Mouse (Mus musculus) heart, adult 2 months (tissue): ENCODE results near the gene Ankrd7. TPM values are rescaled to one million over a fixed set of nuclear protein-coding genes. Genes with fewer than 3 reads are reported as not detected.
A peak's percentile ranks its signal among the peaks of the same experiment; 100 is the strongest.
"Not testable (repeated sequence)": the region's sequence is repeated elsewhere in the genome, so short reads cannot be mapped to it uniquely, and the experiment has no call there.

ENCODE experiments used
- DNase-seq, 2 experiments: peaks; one replicate each; pipeline ENCODE4 v3.0.0; 2021
- H3K27ac ChIP-seq: fragments of 200-600 bp; 2 replicates; pipeline ENCODE4 v1.8.1; 2022
- H3K27me3 ChIP-seq: fragments of 200-500 bp; 2 replicates; pipeline ENCODE4 v1.6.1; 2012; ENCODE audit warnings: mild to moderate bottlenecking, low read length, inconsistent platforms, mixed read lengths; ENCODE audit not compliant: control insufficient read depth, insufficient read depth
- H3K36me3 ChIP-seq: fragments of 200-500 bp; 2 replicates; pipeline ENCODE4 v1.6.1; 2012; ENCODE audit warnings: low read length, inconsistent platforms; ENCODE audit not compliant: control insufficient read depth, insufficient read depth
- H3K4me1 ChIP-seq: fragments of 200-500 bp; 2 replicates; pipeline ENCODE4 v1.6.1; 2011; ENCODE audit warnings: low read length; ENCODE audit not compliant: control insufficient read depth, insufficient read depth
- H3K4me3 ChIP-seq: fragments of 200-600 bp; 2 replicates; pipeline ENCODE4 v1.8.1; 2022
- H3K79me2 ChIP-seq: fragments of 200-500 bp; replicated peaks from 2 replicates; pipeline ENCODE4 v1.6.1; 2012; ENCODE audit warnings: mild to moderate bottlenecking, inconsistent platforms, low read length, moderate library complexity, mixed read lengths; ENCODE audit not compliant: control insufficient read depth, insufficient read depth
- H3K9ac ChIP-seq: fragments of 200-500 bp; 2 replicates; pipeline ENCODE4 v1.6.1; 2012; ENCODE audit warnings: low read depth, mild to moderate bottlenecking, control low read depth, inconsistent platforms, low read length, mixed read lengths
- CTCF ChIP-seq: fragments of 200-600 bp; IDR thresholded peaks from 2 replicates; pipeline ENCODE4 v1.8.1; 2022; ENCODE audit warnings: antibody characterized with exemption, mild to moderate bottlenecking, moderate library complexity
- EP300 ChIP-seq: fragments of 200-500 bp; IDR thresholded peaks from 2 replicates; pipeline ENCODE4 v1.6.1; 2011; ENCODE audit warnings: low read depth, low read length, control low read depth; ENCODE audit not compliant: insufficient read depth
- POLR2A ChIP-seq: fragments of 200-500 bp; IDR thresholded peaks from 2 replicates; pipeline ENCODE4 v1.6.1; 2011; ENCODE audit warnings: mild to moderate bottlenecking, low read depth, low read length, control low read depth; ENCODE audit not compliant: insufficient read depth
- WGBS: fragments of 180-500 bp; shearing (Covaris S2); methylation state at CpG from one replicate; pipeline ENCODE4 v1.1.7; 2018; 5-methylcytosine and 5-hydroxymethylcytosine counted together
- intact Hi-C: fragments of 180-260 bp; cut with DNase I; formaldehyde crosslinking; loops from one replicate; pipeline ENCODE4 v1.15.1; 2025
- long read RNA-seq: library from polyadenylated mRNA; stranded (forward); transcript quantifications from one replicate; pipeline ENCODE4 v2.0.0, GENCODE M21; 2021
- polyA plus RNA-seq: library from polyadenylated mRNA; depleted of rRNA; stranded (reverse); fragments of >200 nt; gene quantifications from 2 replicates; pipeline ENCODE4 v1.2.3, GENCODE M21; 2012; rRNA removed
- total RNA-seq, 2 experiments: library from RNA; stranded (reverse); gene quantifications; 2 replicates each; pipeline ENCODE4 v1.2.3; 2021

Gene Ankrd7
- not detected for total RNA-seq
- not detected in 2 replicates for polyA plus RNA-seq
- long read RNA-seq: 0 reads

DNA sequence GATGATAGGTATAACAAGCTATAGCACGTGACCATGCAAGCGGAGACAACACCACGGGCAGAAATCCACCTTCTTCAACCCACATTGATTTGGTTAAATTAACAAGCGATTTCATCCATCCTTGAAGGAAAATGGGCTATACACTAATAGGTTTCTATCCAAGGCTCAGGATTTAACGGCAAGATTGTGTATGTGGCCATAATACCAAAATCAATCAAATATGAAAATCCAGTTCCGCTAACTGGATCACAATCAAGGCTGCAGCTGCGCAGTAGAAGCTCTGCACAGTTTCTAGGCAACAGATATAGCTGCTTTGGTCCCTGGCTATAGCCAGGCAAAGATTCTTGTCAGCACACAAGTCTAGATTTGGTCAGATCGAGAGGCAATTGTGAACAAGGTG, at the start of gene Ankrd7:
Gene Ankrd7 (plus strand): TSS at position 301 of the 400 bp plus-strand sequence.
- intact Hi-C loops: no loop called here
- Histone ChIP-seq H3K4me3 (no peak within 1 kb of the TSS), H3K36me3 (no peaks in the 10 kb centered on the region), H3K27ac (no peak within 1 kb of the TSS), H3K4me1 (no peaks in the 10 kb centered on the region), H3K79me2 (no peaks in the 10 kb centered on the region), H3K9ac (no peak within 1 kb of the TSS), H3K27me3 (no peaks in the 10 kb centered on the region)
- TF ChIP-seq POLR2A: no peak
- DNase-seq: no peak
- WGBS: 94% methylated on average over 8 of the region's 8 CpGs

GRCm38 (mm10) chr6:18819343-18819742, 46.8 kb upstream of the Ankrd7 start:
- intact Hi-C loops: loop anchor here (1.0 kb wide), 1 partner anchor 418 kb away; no protein-coding TSS in a partner anchor
- Histone ChIP-seq H3K9ac (no peak overlapping the region), H3K4me1 (no peaks in the 10 kb centered on the region), H3K36me3 (no peaks in the 10 kb centered on the region), H3K4me3 (no peak overlapping the region), H3K79me2 (no peaks in the 10 kb centered on the region), H3K27me3 (no peaks in the 10 kb centered on the region), H3K27ac (no peak overlapping the region)
- TF ChIP-seq CTCF (peak; percentile 82), POLR2A (no peak), EP300 (no peak)
- 9% methylated on average over 4 of the region's 4 CpGs for whole genome bisulfite sequencing
- peak; percentile 10 to 26 for DNase-seq

GRCm38 (mm10) chr6:18820246-18820645, 45.9 kb upstream of the Ankrd7 start:
- intact Hi-C loops: no loop called here
- H3K9ac ChIP-seq: no peak overlapping the region
- 56% methylated on average over 4 of the region's 4 CpGs for WGBS
- H3K27ac ChIP-seq: no peak overlapping the region
- DNase-seq: no peak
- no peaks in the 10 kb centered on the region for H3K36me3 ChIP-seq
- H3K4me1 ChIP-seq: no peaks in the 10 kb centered on the region
- H3K4me3 ChIP-seq: no peak overlapping the region
- H3K79me2 ChIP-seq: no peaks in the 10 kb centered on the region
- H3K27me3 ChIP-seq: no peaks in the 10 kb centered on the region
- TF ChIP-seq EP300 (no peak), CTCF (no peak), POLR2A (no peak)

DNA sequence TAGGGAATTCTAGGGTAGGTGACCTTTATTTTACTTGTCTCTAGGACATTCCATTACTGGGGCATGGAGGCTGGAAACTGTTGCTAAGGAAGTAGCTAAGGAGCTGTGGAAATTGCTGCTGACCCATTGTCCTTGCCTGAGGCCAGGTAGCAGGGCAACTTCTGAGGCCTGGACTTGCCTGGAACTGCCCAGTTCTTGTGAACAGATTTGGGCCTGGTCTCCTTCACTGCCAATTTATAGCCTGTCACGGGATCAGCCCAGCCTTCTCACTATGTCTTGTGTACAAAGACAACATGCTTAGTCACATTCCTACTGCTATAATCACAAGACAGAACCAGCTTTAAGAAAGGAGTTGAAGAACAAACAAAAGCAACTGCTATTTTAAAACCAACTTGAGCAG, 43.3 kb upstream of the Ankrd7 start:
- Histone ChIP-seq H3K79me2 (no peaks in the 10 kb centered on the region), H3K4me3 (no peak overlapping the region), H3K27ac (no peak overlapping the region), H3K36me3 (no peaks in the 10 kb centered on the region), H3K9ac (no peak overlapping the region), H3K27me3 (no peaks in the 10 kb centered on the region), H3K4me1 (no peaks in the 10 kb centered on the region)
- intact Hi-C loops: no loop called here
- DNase-seq: no peak
- TF ChIP-seq EP300: no peak
- TF ChIP-seq CTCF: no peak
- TF ChIP-seq POLR2A: no peak
- WGBS: 41% methylated on average over 1 of the region's 1 CpGs

GRCm38 (mm10) chr6:18832958-18833357, 33.2 kb upstream of the Ankrd7 start:
- intact Hi-C loops: no loop called here

GRCm38 (mm10) chr6:18844529-18844928, 21.6 kb upstream of the Ankrd7 start:
- intact Hi-C loops, H3K9ac ChIP-seq, DNase-seq, H3K4me3 ChIP-seq, H3K79me2 ChIP-seq, H3K4me1 ChIP-seq, H3K27me3 ChIP-seq, H3K36me3 ChIP-seq, H3K27ac ChIP-seq: not testable (repeated sequence)
- WGBS: 34% methylated on average over 6 of the region's 11 CpGs

More at GRCm38 (mm10) chr6:18832958-18833357, 33.2 kb upstream of the Ankrd7 start:
- H3K79me2 ChIP-seq: no peaks in the 10 kb centered on the region
- H3K9ac ChIP-seq: no peak overlapping the region
- H3K36me3 ChIP-seq: no peaks in the 10 kb centered on the region
- WGBS: 69% methylated on average over 1 of the region's 1 CpGs
- H3K27me3 ChIP-seq: no peaks in the 10 kb centered on the region
- TF ChIP-seq CTCF: no peak
- no peak for TF ChIP-seq POLR2A
- TF ChIP-seq EP300: no peak
- H3K4me1 ChIP-seq: no peaks in the 10 kb centered on the region
- no peak overlapping the region for H3K4me3 ChIP-seq
- no peak overlapping the region for H3K27ac ChIP-seq
- DNase-seq: no peak

DNA sequence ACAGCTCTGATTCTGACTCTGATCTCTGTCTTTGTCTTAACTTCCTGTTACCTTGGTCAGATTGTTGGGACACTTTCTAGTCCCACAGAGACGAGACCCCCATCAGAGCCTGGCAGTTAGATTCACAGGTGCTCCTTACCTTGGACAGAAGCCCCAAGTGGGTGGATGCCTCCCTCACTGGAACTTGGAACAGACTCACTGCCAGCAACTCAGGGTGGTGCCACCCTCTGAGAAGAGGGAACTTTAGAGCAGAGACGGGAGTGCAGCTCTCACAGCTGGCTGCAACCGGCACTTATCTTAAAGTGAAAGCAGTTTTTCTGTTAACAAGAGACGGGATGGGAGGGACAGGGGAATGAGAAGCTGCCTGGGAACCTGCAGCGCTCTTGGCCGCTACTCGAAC, 20.5 kb upstream of the Ankrd7 start:
- H3K36me3 ChIP-seq, H3K79me2 ChIP-seq, H3K9ac ChIP-seq, intact Hi-C loops, H3K27ac ChIP-seq, H3K27me3 ChIP-seq, H3K4me1 ChIP-seq, H3K4me3 ChIP-seq: not testable (repeated sequence)
- peak in 1 of 2 experiments; percentile 16 for DNase-seq
- under 1% methylated on average over 5 of the region's 7 CpGs for WGBS
